Mouse (Mus musculus) adipocyte (in vitro differentiated cells): ENCODE data around the gene Arhgef38.

ENCODE experiments used
- DNase-seq: peaks from one replicate; pipeline ENCODE4 v3.0.0-alpha.2; 2016; ENCODE audit warnings: low spot score

Arhgef38 gene

GRCm38 (mm10) chr3:133163913-133164406 is 70.8 kb downstream of the Arhgef38 start:
- DNase-seq, result no peak

- no peak for DNase-seq
Observed at GRCm38 (mm10) chr3:133163174-133163573, 71.6 kb downstream of the Arhgef38 start.

GRCm38 (mm10) chr3:133161407-133161806 is 73.3 kb downstream of the Arhgef38 start:
- DNase-seq, result no peak

GRCm38 (mm10) chr3:133158260-133158659 is 76.5 kb downstream of the Arhgef38 start:
- DNase-seq, result no peak

- DNase-seq, result no peak
Observed at GRCm38 (mm10) chr3:133154683-133155082, 80.1 kb downstream of the Arhgef38 start.

GRCm38 (mm10) chr3:133153629-133154028 is 81.1 kb downstream of the Arhgef38 start:
- DNase-seq, result no peak

GRCm38 (mm10) chr3:133152831-133153230 is 81.9 kb downstream of the Arhgef38 start:
- DNase-seq, result no peak

GRCm38 (mm10) chr3:133151629-133152028 is 83.1 kb downstream of the Arhgef38 start:
- DNase-seq, result no peak

GRCm38 (mm10) chr3:133144511-133145147 is 90.1 kb downstream of the Arhgef38 start:
- DNase-seq, result no peak

GRCm38 (mm10) chr3:133141877-133142276 is 92.9 kb downstream of the Arhgef38 start:
- no peak for DNase-seq

- DNase-seq, result no peak
Observed at GRCm38 (mm10) chr3:133132611-133133010, 102.1 kb downstream of the Arhgef38 start.

- DNase-seq, result no peak
Observed at GRCm38 (mm10) chr3:133131372-133131771, 103.4 kb downstream of the Arhgef38 start.

- DNase-seq, result no peak
Observed at GRCm38 (mm10) chr3:133113281-133113680, 121.5 kb downstream of the Arhgef38 start.

GRCm38 (mm10) chr3:133111741-133112140 is 123.0 kb downstream of the Arhgef38 start:
- DNase-seq, result peak; percentile 62

- no peak for DNase-seq
Observed at GRCm38 (mm10) chr3:133109844-133110243, 124.9 kb downstream of the Arhgef38 start.

- DNase-seq, result no peak
Observed at GRCm38 (mm10) chr3:133108731-133109130, 126.0 kb downstream of the Arhgef38 start.

- no peak for DNase-seq
Observed at GRCm38 (mm10) chr3:133104436-133104835, 130.3 kb downstream of the Arhgef38 start.

- no peak for DNase-seq
Observed at GRCm38 (mm10) chr3:133103768-133104167, 131.0 kb downstream of the Arhgef38 start.

GRCm38 (mm10) chr3:133098909-133099308 is 135.8 kb downstream of the Arhgef38 start:
- DNase-seq, result no peak

- no peak for DNase-seq
Observed at GRCm38 (mm10) chr3:133098336-133098735, 136.4 kb downstream of the Arhgef38 start.

GRCm38 (mm10) chr3:133097936-133098335 is 136.8 kb downstream of the Arhgef38 start:
- no peak for DNase-seq

GRCm38 (mm10) chr3:133094305-133094704 is 140.4 kb downstream of the Arhgef38 start:
- no peak for DNase-seq

GRCm38 (mm10) chr3:133092936-133093335 is 141.8 kb downstream of the Arhgef38 start:
- no peak for DNase-seq

GRCm38 (mm10) chr3:133092274-133092853 is 142.4 kb downstream of the Arhgef38 start:
- DNase-seq, result no peak
